In the genomic region with DNA sequence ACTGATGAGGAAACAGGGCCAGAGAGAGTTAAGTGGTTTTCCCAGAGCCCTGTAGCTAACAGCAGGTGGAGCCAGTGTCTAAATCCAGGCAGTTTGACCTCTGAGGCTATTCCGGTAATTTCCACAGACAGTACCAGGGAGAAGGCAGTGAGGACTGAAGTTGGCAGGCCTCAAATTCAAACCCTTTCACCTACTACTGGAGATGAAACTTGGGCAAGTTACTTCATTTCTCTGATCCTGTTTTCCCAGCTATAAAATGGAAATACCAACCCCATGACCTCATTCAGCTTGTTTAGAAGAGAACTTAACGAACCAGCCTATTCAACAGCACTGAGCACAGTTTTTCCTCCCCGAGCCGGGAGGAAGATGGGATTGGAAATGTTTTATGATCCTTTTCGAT, we compare ENCODE assay signal across 8 mouse cellular contexts. TPM values are rescaled to one million over a fixed set of nuclear protein-coding genes. Genes with fewer than 3 reads are reported as not detected.
DNase-seq lines count a peak whose midpoint lies in the region; ATAC-seq and TF ChIP-seq lines count a peak whose summit lies in the region.

No protein-coding gene starts in this region.

- peak; percentile 44 for ATAC-seq in forebrain, embryonic 14.5 days
- ATAC-seq in midbrain, embryonic 11.5 days (ENCODE audit: low FRiP score), result no peak
- no peak for ATAC-seq in monocyte, adult 5-6 weeks (replicated peaks; ENCODE audit: insufficient number of reproducible peaks, low FRiP score, low TSS enrichment, poor library complexity, severe bottlenecking)

- H3K4me3 ChIP-seq in ES-Bruce4 (ENCODE audit: low read depth, low read length), result no peak overlapping the region
- no peak overlapping the region for H3K4me3 ChIP-seq in forebrain, embryonic 14.5 days (ENCODE audit: low read depth, low read length)
- no peak overlapping the region for H3K4me3 ChIP-seq in midbrain, embryonic 11.5 days (ENCODE audit: low read depth, low read length)

- no peaks in the 10 kb centered on the region for H3K27me3 ChIP-seq in ES-Bruce4 (ENCODE audit: control insufficient read depth, insufficient read depth, low read length, poor library complexity, severe bottlenecking)
- no peaks in the 10 kb centered on the region for H3K27me3 ChIP-seq in forebrain, embryonic 14.5 days (replicated peaks; ENCODE audit: control insufficient read depth, insufficient read depth, low read length)
- no peaks in the 10 kb centered on the region for H3K27me3 ChIP-seq in midbrain, embryonic 11.5 days (ENCODE audit: control insufficient read depth, insufficient read depth, low read length)

- peak; percentile 77 for DNase-seq in adrenal gland, postnatal 14 days
- DNase-seq in forebrain, embryonic 14.5 days (ENCODE audit: low spot score), result peak; percentile 71
- DNase-seq in heart, postnatal 25 days (ENCODE audit: low spot score), result peak; percentile 31
- peak; percentile 55 to 75 for DNase-seq in kidney, postnatal 4 days
- peak; percentile 96 for DNase-seq in midbrain, embryonic 11.5 days (ENCODE audit: low spot score, missing footprints)
- DNase-seq in testis, postnatal 10 days (ENCODE audit: low spot score), result peak; percentile 55

- H3K4me2 ChIP-seq in forebrain, embryonic 14.5 days (ENCODE audit: low read length), result peak overlapping the region; percentile 51; the same call in 1 of the 2 replicates
- no peak overlapping the region for H3K4me2 ChIP-seq in midbrain, embryonic 11.5 days

- intact Hi-C loops in heart, postnatal 25 days (cut with DNase I), result loop anchor here (1.0 to 2.0 kb wide), 3 partner anchors 44 to 145 kb away; a partner anchor contains a TSS

- H3K36me3 ChIP-seq in ES-Bruce4 (ENCODE audit: control insufficient read depth, insufficient read depth, low read length, poor library complexity, severe bottlenecking), result no peaks in the 10 kb centered on the region
- no peaks in the 10 kb centered on the region for H3K36me3 ChIP-seq in forebrain, embryonic 14.5 days (ENCODE audit: control insufficient read depth, insufficient read depth, low read length)
- no peaks in the 10 kb centered on the region for H3K36me3 ChIP-seq in midbrain, embryonic 11.5 days (ENCODE audit: control insufficient read depth, insufficient read depth, low read length)

- WGBS in forebrain, embryonic 14.5 days, result 6% methylated on average over 5 of the region's 5 CpGs
- WGBS in midbrain, embryonic 11.5 days, result 22% methylated on average over 5 of the region's 5 CpGs

- no peak overlapping the region; the same call in 1 of the 2 replicates for H3K27ac ChIP-seq in ES-Bruce4 (ENCODE audit: insufficient read depth, low read length)
- H3K27ac ChIP-seq in forebrain, embryonic 14.5 days (ENCODE audit: low read depth, low read length), result peak overlapping the region; percentile 70
- peak overlapping the region; percentile 1; the same call in 1 of the 2 replicates for H3K27ac ChIP-seq in midbrain, embryonic 11.5 days (ENCODE audit: low read depth, low read length)

- TF ChIP-seq EP300 in ES-Bruce4 (IDR thresholded peaks at IDR 0.05; ENCODE audit: insufficient read depth, low read depth, low read length), result no peak

- TF ChIP-seq POLR2A in ES-Bruce4 (IDR thresholded peaks at IDR 0.05; ENCODE audit: insufficient read depth, low read length), result no peak

- TF ChIP-seq CTCF in ES-Bruce4 (IDR thresholded peaks at IDR 0.05; ENCODE audit: low read depth, low read length), result peak; percentile 26

- peaks cover 2% of the 10 kb centered on the region for H3K4me1 ChIP-seq in ES-Bruce4 (ENCODE audit: control insufficient read depth, insufficient read depth, low read length)
- peaks cover 19% of the 10 kb centered on the region for H3K4me1 ChIP-seq in forebrain, embryonic 14.5 days (ENCODE audit: control insufficient read depth, insufficient read depth, low read length)
- peaks cover 22% of the 10 kb centered on the region for H3K4me1 ChIP-seq in midbrain, embryonic 11.5 days (ENCODE audit: control insufficient read depth, insufficient read depth, low read length)

- H3K9me3 ChIP-seq in ES-Bruce4 (replicated peaks; ENCODE audit: control insufficient read depth, insufficient read depth, low read length, poor library complexity, severe bottlenecking), result no peaks in the 10 kb centered on the region
- H3K9me3 ChIP-seq in forebrain, embryonic 14.5 days (replicated peaks; ENCODE audit: control insufficient read depth, low read length), result no peaks in the 10 kb centered on the region
- H3K9me3 ChIP-seq in midbrain, embryonic 11.5 days (ENCODE audit: control insufficient read depth, low read length), result no peaks in the 10 kb centered on the region

- no peak overlapping the region for H3K9ac ChIP-seq in ES-Bruce4 (ENCODE audit: low read depth, poor library complexity, severe bottlenecking)
- H3K9ac ChIP-seq in forebrain, embryonic 14.5 days (ENCODE audit: low read length), result peak overlapping the region; percentile 48; the same call in 1 of the 2 replicates
- H3K9ac ChIP-seq in midbrain, embryonic 11.5 days (ENCODE audit: low read length), result no peak overlapping the region

RNA-seq across cellular contexts. Expression of a gene that starts 45.2 kb away (rescaled TPM):
- not detected in 2 replicates for polyA plus RNA-seq in ES-Bruce4 (2011; ENCODE audit: insufficient read depth, insufficient read length, low read depth, missing spikeins)
- 3.0 and 12.5 TPM in 2 replicates for total RNA-seq in adrenal gland, postnatal 14 days (2021)
- polyA plus RNA-seq in forebrain, embryonic 14.5 days (2014; fragmentation: Nextera tagmentation; extraction: Ambion mirVana), result 0.11 TPM in 1 of 2 replicates, not detected in the other
- total RNA-seq in heart, postnatal 25 days (2021), result under 1 TPM in 1 of 2 experiments, not detected in 1; 0.28 TPM
- polyA plus RNA-seq in midbrain, embryonic 11.5 days (2014; fragmentation: Nextera tagmentation; extraction: Ambion mirVana), result 0.08 TPM in 1 of 2 replicates, not detected in the other
- not detected in 3 replicates for total RNA-seq in monocyte, adult 5-6 weeks (2017)

Comparison
In these comparisons a context has a peak if more than half of its experiments do, and no peak if none do; other contexts are left out.
1. DNase-seq: peak in every context shown above with its lines; median percentile 96 in midbrain, embryonic 11.5 days; 77 in adrenal gland, postnatal 14 days; 71 in forebrain, embryonic 14.5 days; 65 in kidney, postnatal 4 days; 55 in testis, postnatal 10 days; 31 in heart, postnatal 25 days.